Mouse (Mus musculus) heart, embryonic 11.5 days (tissue): ENCODE data around the gene Dnajc14. TPM values are rescaled to one million over a fixed set of nuclear protein-coding genes. Genes with fewer than 3 reads are reported as not detected.
A peak's percentile ranks its signal among the peaks of the same experiment; 100 is the strongest.

ENCODE experiments used
- ATAC-seq: fragments of 200-750 bp; cut with Nextera tagmentation; replicated peaks from 2 replicates; pipeline ENCODE4 v1.8.0; 2017; ENCODE audit warnings: moderate library complexity; ENCODE audit not compliant: insufficient number of reproducible peaks, low FRiP score, low TSS enrichment
- H3K27ac ChIP-seq: fragments of 300-500 bp; sonication (generic); 2 replicates; pipeline ENCODE4 v1.5.1; 2014; ENCODE audit warnings: mild to moderate bottlenecking, low read depth, low read length
- H3K27me3 ChIP-seq: fragments of 300-500 bp; sonication (generic); 2 replicates; pipeline ENCODE4 v1.6.1; 2014; ENCODE audit warnings: mild to moderate bottlenecking, low read length, mixed read lengths; ENCODE audit not compliant: control insufficient read depth, insufficient read depth
- H3K36me3 ChIP-seq: fragments of 300-500 bp; sonication (generic); 2 replicates; pipeline ENCODE4 v1.6.1; 2014; ENCODE audit warnings: mild to moderate bottlenecking, low read length, moderate library complexity, mixed read lengths; ENCODE audit not compliant: control insufficient read depth, insufficient read depth
- H3K4me1 ChIP-seq: fragments of 300-500 bp; sonication (generic); 2 replicates; pipeline ENCODE4 v1.6.1; 2014; ENCODE audit warnings: low read length; ENCODE audit not compliant: control insufficient read depth, insufficient read depth
- H3K4me2 ChIP-seq: fragments of 300-500 bp; sonication (generic); 2 replicates; pipeline ENCODE4 v1.6.1; 2014; ENCODE audit warnings: mild to moderate bottlenecking, moderate library complexity
- H3K4me3 ChIP-seq: fragments of 300-500 bp; sonication (generic); 2 replicates; pipeline ENCODE4 v1.5.1; 2014; ENCODE audit warnings: low read depth, low read length
- H3K9ac ChIP-seq: fragments of 300-500 bp; sonication (generic); 2 replicates; pipeline ENCODE4 v1.6.1; 2014; ENCODE audit warnings: mild to moderate bottlenecking, low read depth, low read length, moderate library complexity
- H3K9me3 ChIP-seq: fragments of 300-500 bp; sonication (generic); replicated peaks from 2 replicates; pipeline ENCODE4 v1.6.1; 2016; ENCODE audit warnings: low read length; ENCODE audit not compliant: control insufficient read depth
- WGBS: fragments of 180-500 bp; shearing (Covaris S2); extraction: QIAGEN DNeasy Blood & Tissue Kit; methylation state at CpG from one replicate; pipeline ENCODE4 v1.1.7; 2014; ENCODE audit not compliant: insufficient replicate concordance; 5-methylcytosine and 5-hydroxymethylcytosine counted together
- polyA plus RNA-seq: library from polyadenylated mRNA; unstranded; fragments of >200 nt; fragmentation: Nextera tagmentation; extraction: Ambion mirVana; gene quantifications from 2 replicates; pipeline ENCODE4 v1.2.1, GENCODE M21; 2014

The Dnajc14 gene
- polyA plus RNA-seq, 1 experiment from 2014 or later, result 28.7 TPM

DNA sequence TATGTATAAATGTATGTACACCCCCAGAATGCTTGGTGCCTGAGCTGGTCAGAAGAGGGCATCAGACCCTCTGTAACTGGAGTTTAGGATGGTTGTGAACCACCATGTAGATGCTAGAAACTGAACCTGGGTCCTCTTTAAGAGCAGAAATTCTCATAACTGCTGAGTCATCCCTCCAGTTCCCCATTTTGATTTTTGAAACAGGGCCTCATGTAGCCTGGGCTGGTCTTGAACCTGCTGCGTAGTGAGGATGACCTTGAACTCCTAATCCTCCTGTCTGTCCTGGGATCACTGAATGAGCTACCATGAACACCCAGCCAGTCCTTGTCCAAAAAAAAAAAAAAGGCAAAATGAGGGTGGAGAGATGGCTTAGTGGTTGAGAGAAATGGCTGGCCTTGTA is 10.6 kb upstream of the Dnajc14 start:
- H3K4me2 ChIP-seq, result no peak overlapping the region
- no peak overlapping the region for H3K4me3 ChIP-seq
- H3K27ac ChIP-seq, result no peak overlapping the region
- H3K9ac ChIP-seq, result no peak overlapping the region
- H3K27me3 ChIP-seq, result no peaks in the 10 kb centered on the region
- no peaks in the 10 kb centered on the region for H3K4me1 ChIP-seq
- no peaks in the 10 kb centered on the region for H3K9me3 ChIP-seq
- H3K36me3 ChIP-seq, result no peaks in the 10 kb centered on the region
- WGBS, result 92% methylated on average over 1 of the region's 1 CpGs
- no peak for ATAC-seq

DNA sequence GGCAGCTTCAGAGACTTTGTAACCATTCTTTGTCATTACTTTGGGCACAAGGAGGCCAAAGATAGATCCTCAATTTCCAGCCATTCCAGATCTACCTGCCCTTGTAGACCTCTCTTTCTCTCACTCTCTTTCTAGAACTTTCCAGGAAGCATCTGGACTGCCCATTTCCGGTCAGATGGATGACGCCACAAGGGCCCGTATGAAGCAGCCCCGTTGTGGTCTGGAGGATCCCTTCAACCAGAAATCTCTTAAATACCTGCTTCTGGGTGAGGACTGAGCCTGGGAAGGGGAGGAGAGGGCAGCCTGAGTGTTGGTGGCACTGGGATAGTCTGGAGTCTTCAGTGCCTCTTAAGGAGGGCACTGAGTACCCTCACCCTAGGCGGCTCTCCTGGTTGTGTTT is 9.5 kb upstream of the Dnajc14 start:
- WGBS, result 85% methylated on average over 5 of the region's 5 CpGs
- no peak for ATAC-seq
- Histone ChIP-seq H3K36me3 (no peaks in the 10 kb centered on the region), H3K9me3 (no peaks in the 10 kb centered on the region), H3K9ac (no peak overlapping the region), H3K4me2 (no peak overlapping the region), H3K4me3 (no peak overlapping the region), H3K27ac (no peak overlapping the region), H3K4me1 (no peaks in the 10 kb centered on the region), H3K27me3 (no peaks in the 10 kb centered on the region)

DNA sequence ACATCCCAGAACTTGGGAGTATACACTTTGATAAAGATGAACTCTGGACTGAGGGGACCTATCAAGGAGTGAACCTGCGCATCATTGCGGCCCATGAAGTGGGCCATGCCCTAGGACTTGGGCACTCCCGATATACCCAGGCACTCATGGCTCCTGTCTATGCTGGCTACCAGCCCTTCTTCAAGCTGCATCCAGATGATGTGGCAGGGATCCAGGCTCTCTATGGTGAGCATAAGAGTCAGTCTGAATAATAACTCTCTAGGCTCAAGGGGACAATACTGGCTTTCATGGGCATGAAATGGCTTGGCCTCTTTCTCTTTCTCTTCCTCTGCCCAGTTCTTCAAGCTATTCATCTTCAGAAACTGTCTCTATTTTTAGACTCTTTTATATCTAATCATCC is 8.3 kb upstream of the Dnajc14 start:
- 93% methylated on average over 3 of the region's 3 CpGs for WGBS
- Histone ChIP-seq H3K4me3 (no peak overlapping the region), H3K27ac (no peak overlapping the region), H3K4me1 (no peaks in the 10 kb centered on the region), H3K36me3 (no peaks in the 10 kb centered on the region), H3K4me2 (no peak overlapping the region), H3K9ac (no peak overlapping the region), H3K27me3 (no peaks in the 10 kb centered on the region), H3K9me3 (no peaks in the 10 kb centered on the region)
- ATAC-seq, result no peak

DNA sequence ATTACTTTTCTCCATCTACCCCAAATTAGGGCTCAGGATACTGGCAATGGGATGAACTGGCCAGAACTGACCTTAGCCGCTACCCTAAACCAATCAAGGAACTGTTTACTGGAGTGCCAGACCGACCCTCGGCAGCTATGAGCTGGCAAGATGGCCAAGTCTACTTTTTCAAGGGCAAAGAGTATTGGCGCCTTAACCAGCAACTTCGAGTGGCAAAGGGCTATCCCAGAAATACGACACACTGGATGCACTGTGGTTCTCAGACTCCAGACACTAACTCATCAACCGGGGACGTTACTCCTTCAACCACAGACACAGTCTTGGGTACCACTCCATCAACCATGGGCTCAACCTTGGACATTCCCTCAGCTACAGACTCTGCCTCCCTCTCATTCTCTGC is 5.2 kb upstream of the Dnajc14 start:
- Histone ChIP-seq H3K4me1 (no peaks in the 10 kb centered on the region), H3K36me3 (no peaks in the 10 kb centered on the region), H3K27me3 (no peaks in the 10 kb centered on the region), H3K9me3 (no peaks in the 10 kb centered on the region), H3K9ac (no peak overlapping the region), H3K27ac (no peak overlapping the region), H3K4me2 (no peak overlapping the region), H3K4me3 (no peak overlapping the region)
- no peak for ATAC-seq
- 80% methylated on average over 8 of the region's 8 CpGs for WGBS

DNA sequence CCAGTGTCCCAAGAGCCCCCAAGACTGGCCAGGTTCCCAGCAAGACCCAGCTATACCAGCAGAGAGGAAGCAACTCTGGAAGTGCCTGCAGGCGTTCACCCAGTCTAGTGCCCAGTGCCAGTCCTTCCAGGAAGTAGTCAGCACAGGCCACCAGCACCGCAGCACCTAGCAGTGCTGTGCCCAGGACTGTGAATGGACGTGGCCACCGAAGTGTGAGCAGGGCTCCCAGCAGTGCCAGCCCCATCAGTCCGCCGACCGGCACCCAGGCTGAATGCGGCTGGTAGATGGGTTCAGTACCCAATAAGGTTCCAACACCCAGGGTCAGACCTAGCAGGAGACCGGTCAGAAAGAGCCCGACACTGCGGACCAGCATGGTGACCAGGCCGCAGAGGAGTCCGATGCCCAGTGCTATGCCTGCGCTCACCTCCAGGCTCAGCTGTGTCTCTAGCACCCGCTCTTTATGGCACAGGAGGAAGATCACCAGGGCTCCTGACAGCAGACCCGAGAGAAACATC is 1.8 kb upstream of the Dnajc14 start:
- H3K4me2 ChIP-seq, result 0 out of 2 replicates have a peak overlapping the region, but pooled peaks have one; percentile 70
- H3K9me3 ChIP-seq, result no peaks in the 10 kb centered on the region
- no peak overlapping the region for H3K9ac ChIP-seq
- H3K4me3 ChIP-seq, result 0 out of 2 replicates have a peak overlapping the region, but pooled peaks have one; percentile 5
- ATAC-seq, result no peak
- 83% methylated on average over 16 of the region's 16 CpGs for WGBS
- no peaks in the 10 kb centered on the region for H3K27me3 ChIP-seq
- H3K4me1 ChIP-seq, result peaks cover 11% of the 10 kb centered on the region
- no peaks in the 10 kb centered on the region for H3K36me3 ChIP-seq
- H3K27ac ChIP-seq, result no peak overlapping the region

DNA sequence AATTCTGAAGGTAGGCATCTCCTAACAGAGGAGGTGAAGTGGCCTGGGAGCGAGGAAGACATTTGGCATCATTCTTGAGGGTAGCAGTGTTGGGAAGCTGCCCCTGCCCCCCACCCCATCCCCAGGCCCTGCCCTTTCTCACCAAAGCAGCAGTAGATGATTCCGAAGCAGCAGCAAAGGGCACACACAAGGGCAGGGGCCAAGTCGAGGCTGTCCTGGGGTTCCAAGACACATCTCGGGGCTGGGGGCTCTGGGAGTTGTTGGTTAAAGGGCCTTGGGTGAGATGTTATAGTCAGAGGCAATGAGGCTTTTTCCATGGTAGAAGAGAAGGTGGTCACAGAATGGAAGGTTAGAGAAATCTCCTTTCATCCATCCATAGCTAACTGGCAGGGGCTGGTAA is 906 bp upstream of the Dnajc14 start:
- WGBS, result 60% methylated on average over 4 of the region's 4 CpGs

GRCm38 (mm10) chr10:128803361-128803760 is 501 bp upstream of the Dnajc14 start:
- Histone ChIP-seq H3K4me1 (peaks cover 21% of the 10 kb centered on the region), H3K4me2 (peak overlapping the region; percentile 70), H3K27me3 (no peaks in the 10 kb centered on the region), H3K9ac (peak overlapping the region; percentile 94), H3K27ac (peak overlapping the region; percentile 98), H3K9me3 (no peaks in the 10 kb centered on the region), H3K4me3 (peak overlapping the region; percentile 87), H3K36me3 (no peaks in the 10 kb centered on the region)
- ATAC-seq, result no peak
- 15% methylated on average over 6 of the region's 6 CpGs for WGBS

More for the DNA sequence above, 906 bp upstream of the Dnajc14 start:
- Histone ChIP-seq H3K36me3 (no peaks in the 10 kb centered on the region), H3K4me1 (peaks cover 21% of the 10 kb centered on the region), H3K27me3 (no peaks in the 10 kb centered on the region), H3K27ac (no peak overlapping the region), H3K9ac (no peak overlapping the region), H3K4me2 (peak overlapping the region; percentile 70), H3K9me3 (no peaks in the 10 kb centered on the region), H3K4me3 (peak overlapping the region; percentile 87)
- ATAC-seq, result no peak

- Histone ChIP-seq H3K27ac (peak within 1 kb of the TSS; percentile 98), H3K36me3 (0 out of 2 replicates have a peak, but pooled peaks cover 4% of the 10 kb centered on the region), H3K4me3 (peak within 1 kb of the TSS; percentile 87), H3K4me1 (peaks cover 28% of the 10 kb centered on the region), H3K4me2 (peak within 1 kb of the TSS; percentile 70), H3K27me3 (no peaks in the 10 kb centered on the region), H3K9me3 (no peaks in the 10 kb centered on the region), H3K9ac (peak within 1 kb of the TSS; percentile 94)
- under 1% methylated on average over 27 of the region's 28 CpGs for WGBS
- peak; percentile 61 for ATAC-seq
Measured at GRCm38 (mm10) chr10:128804271-128805091, 619 bp downstream of the Dnajc14 start, which contains the start of gene Tmem198b. Gene Tmem198b, minus strand, starts transcription at chr10:128804370.
